Mouse (Mus musculus): ENCODE results near the gene Mta3. TPM values are rescaled to one million over a fixed set of nuclear protein-coding genes. Genes with fewer than 3 reads are reported as not detected.
A peak's percentile ranks its signal among the peaks of the same experiment; 100 is the strongest.

Gene Mta3
- total and polyA plus RNA-seq, 2 experiments from 2014 or later, result 35.7 to 38.9 TPM

DNA sequence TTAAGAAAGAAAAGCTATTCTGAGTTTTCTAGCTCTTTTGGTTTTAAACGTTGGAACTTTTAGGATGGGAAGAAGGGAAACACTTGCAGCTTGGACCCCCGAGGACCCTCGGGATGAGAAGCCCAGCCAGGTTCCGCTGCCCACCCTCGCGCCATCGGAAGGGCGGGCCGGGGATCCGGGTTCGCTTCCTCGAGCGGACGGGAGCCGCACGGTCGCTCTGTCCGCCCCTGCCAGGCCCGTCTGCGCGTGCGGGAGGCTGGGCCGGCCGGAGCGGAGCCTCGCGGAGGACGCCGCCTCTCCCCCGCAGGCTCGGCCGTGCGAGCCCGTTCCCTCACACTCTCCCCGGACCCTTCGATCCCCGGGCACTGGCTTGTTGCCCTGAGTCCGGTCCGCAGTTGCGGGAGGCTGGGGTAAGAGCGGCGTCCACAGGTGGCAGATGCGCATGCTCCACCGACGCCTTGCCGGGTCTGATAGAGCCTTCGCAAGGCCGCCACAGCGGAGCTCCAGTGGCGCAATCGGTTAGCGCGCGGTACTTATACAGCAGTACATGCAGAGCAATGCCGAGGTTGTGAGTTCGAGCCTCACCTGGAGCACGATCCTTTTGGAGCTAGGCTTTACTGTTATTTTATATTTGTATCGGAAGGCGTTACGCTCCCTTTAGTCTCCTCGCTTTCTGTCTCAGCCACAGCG lies 155.6 kb downstream of the Mta3 start:
- Histone ChIP-seq H3K4me1 (ENCODE audit: insufficient read depth) (no peaks in the 10 kb centered on the region), H3K9me3 (ENCODE audit: low read length) (no peaks in the 10 kb centered on the region), H3K27ac (ENCODE audit: low read depth, low read length) (peak overlapping the region; percentile 90), H3K9ac (peak overlapping the region; percentile 73), H3K27me3 (ENCODE audit: insufficient read depth, low read length) (no peaks in the 10 kb centered on the region), H3K4me2 (ENCODE audit: low read depth) (peak overlapping the region; percentile 61), H3K36me3 (ENCODE audit: insufficient read depth) (no peaks in the 10 kb centered on the region), H3K4me3 (ENCODE audit: low read depth, low read length) (peak overlapping the region; percentile 65)
- TF ChIP-seq CTCF (IDR thresholded peaks at IDR 0.05; ENCODE audit: low read depth), result peak; percentile 23; the same call in 1 of the 2 replicates
- ATAC-seq, result peak; percentile 94
- under 1% methylated on average over 62 of the region's 62 CpGs for WGBS
- peak; percentile 98 for DNase-seq

DNA sequence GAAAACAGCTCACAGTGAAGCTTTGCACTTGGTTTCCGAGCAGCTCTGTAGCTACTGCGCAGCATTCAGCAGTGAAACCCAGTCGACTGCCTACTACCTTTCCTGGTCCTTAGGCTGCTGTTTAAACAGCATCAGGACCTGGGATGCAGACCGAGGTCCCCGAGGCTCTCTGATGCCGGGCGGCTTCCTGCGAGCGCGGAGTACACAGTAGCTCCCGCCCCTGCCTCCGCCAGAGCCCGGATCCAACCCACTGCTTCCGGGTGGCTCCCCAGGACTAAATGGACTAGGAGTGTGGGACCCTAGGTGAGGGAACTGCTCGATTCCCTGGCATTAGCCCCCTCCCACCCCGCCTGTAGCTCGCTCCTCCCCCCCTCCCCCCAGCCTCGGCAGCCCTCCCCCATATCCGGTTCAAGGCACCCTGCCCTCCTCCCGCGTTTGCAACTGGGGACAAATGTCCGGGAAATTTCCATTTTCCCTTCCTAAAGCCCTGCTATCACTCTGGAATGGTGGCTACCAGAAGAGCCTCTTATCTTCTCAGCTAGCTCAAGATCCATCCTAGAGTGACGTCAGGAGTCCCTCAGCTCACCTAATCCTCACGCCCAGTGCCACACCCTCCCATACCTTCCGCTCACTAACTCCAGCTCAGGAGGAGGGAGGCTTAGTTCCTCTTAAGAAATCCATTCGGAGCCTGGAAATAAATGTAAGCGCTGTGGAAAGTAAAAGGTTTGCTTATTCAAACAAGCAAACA lies 156.3 kb downstream of the Mta3 start:
- Histone ChIP-seq H3K36me3 (ENCODE audit: insufficient read depth) (no peaks in the 10 kb centered on the region), H3K9me3 (ENCODE audit: low read length) (no peaks in the 10 kb centered on the region), H3K4me3 (ENCODE audit: low read depth, low read length) (peak overlapping the region; percentile 65), H3K4me2 (ENCODE audit: low read depth) (peak overlapping the region; percentile 61), H3K27me3 (ENCODE audit: insufficient read depth, low read length) (no peaks in the 10 kb centered on the region), H3K9ac (peak overlapping the region; percentile 73), H3K4me1 (ENCODE audit: insufficient read depth) (no peaks in the 10 kb centered on the region), H3K27ac (ENCODE audit: low read depth, low read length) (peak overlapping the region; percentile 90)
- ATAC-seq (peak; percentile 73), DNase-seq (peak; percentile 71)
- WGBS, result under 1% methylated on average over 27 of the region's 27 CpGs
- no peak for TF ChIP-seq CTCF (IDR thresholded peaks at IDR 0.05; ENCODE audit: low read depth)

DNA sequence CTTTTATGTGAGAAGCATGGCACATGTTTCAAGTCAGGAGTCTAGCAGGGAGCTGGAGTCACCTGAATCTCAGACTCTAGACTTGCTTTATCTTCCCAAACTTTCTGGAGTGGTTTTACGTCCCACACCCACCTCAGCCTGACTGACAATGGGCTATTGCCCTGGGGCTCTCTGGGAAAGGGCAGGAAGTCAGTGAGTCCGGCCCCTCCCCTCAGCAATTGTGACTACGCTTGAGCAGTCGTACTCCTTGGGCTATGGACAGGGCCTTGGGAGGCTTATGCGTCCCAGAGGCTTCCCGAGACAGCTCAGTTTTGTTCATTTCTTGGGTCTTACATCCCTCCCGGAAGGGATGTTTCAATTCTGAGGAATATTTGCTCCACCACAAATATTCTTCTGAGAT lies 159.4 kb downstream of the Mta3 start:
- H3K27me3 ChIP-seq (ENCODE audit: insufficient read depth, low read length), result no peaks in the 10 kb centered on the region
- TF ChIP-seq CTCF (IDR thresholded peaks at IDR 0.05; ENCODE audit: low read depth), result no peak
- H3K4me1 ChIP-seq (ENCODE audit: insufficient read depth), result no peaks in the 10 kb centered on the region
- DNase-seq (no peak), ATAC-seq (no peak)
- no peak overlapping the region for H3K4me3 ChIP-seq (ENCODE audit: low read depth, low read length)
- no peak overlapping the region for H3K4me2 ChIP-seq (ENCODE audit: low read depth)
- no peaks in the 10 kb centered on the region for H3K36me3 ChIP-seq (ENCODE audit: insufficient read depth)
- 77% methylated on average over 7 of the region's 7 CpGs for WGBS
- H3K27ac ChIP-seq (ENCODE audit: low read depth, low read length), result no peak overlapping the region
- H3K9ac ChIP-seq, result no peak overlapping the region
- no peaks in the 10 kb centered on the region for H3K9me3 ChIP-seq (ENCODE audit: low read length)

DNA sequence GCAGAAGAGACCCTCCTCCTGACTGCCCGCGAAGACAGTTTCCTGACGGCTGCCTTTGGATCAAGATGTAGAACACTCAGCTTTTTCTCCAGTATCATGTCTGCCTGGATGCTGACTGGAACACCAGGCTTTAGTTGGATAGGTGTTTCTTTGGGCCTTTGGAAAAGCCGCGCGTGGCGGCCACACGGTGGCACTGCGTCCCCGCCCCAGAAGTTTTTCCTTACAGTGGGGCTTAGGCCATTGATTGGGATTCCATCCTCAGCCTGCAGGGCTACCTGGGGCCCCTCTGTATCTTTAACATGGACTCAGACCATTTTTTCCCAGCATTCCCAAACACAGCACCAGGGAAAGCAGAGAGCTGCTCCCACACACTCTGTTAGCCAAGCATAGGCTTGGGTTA lies 160.6 kb downstream of the Mta3 start:
- no peak for ATAC-seq
- Histone ChIP-seq H3K4me2 (ENCODE audit: low read depth) (no peak overlapping the region), H3K27ac (ENCODE audit: low read depth, low read length) (no peak overlapping the region), H3K27me3 (ENCODE audit: insufficient read depth, low read length) (no peaks in the 10 kb centered on the region), H3K9ac (no peak overlapping the region), H3K4me1 (ENCODE audit: insufficient read depth) (no peaks in the 10 kb centered on the region), H3K4me3 (ENCODE audit: low read depth, low read length) (no peak overlapping the region), H3K36me3 (ENCODE audit: insufficient read depth) (no peaks in the 10 kb centered on the region), H3K9me3 (ENCODE audit: low read length) (no peaks in the 10 kb centered on the region)
- DNase-seq, result peak; percentile 79
- peak; percentile 80 for TF ChIP-seq CTCF (IDR thresholded peaks at IDR 0.05; ENCODE audit: low read depth)
- WGBS, result 12% methylated on average over 10 of the region's 10 CpGs

DNA sequence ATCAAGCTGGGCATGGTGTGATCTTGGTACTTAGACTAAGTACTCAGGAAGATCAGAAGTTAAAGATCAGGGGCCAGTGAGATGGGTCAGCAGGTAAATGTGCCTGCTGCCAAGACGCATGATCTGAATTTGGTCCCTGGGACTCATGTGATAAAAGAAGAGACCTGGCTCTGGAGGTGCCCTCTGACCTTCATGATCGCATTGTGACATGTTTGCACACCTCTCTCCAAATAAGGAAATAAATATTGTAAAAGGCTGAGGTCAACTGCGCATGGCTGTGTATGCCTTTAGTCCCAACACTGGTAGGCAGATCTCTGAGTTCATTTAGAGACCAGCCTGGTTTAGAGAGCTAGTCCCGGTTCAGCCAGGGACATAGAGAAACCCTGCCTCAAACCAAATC lies 164.4 kb downstream of the Mta3 start:
- DNase-seq (no peak), ATAC-seq (no peak)
- no peak overlapping the region for H3K4me2 ChIP-seq (ENCODE audit: low read depth)
- no peak overlapping the region for H3K9ac ChIP-seq
- no peaks in the 10 kb centered on the region for H3K36me3 ChIP-seq (ENCODE audit: insufficient read depth)
- H3K9me3 ChIP-seq (ENCODE audit: low read length), result no peaks in the 10 kb centered on the region
- H3K27ac ChIP-seq (ENCODE audit: low read depth, low read length), result no peak overlapping the region
- no peak overlapping the region for H3K4me3 ChIP-seq (ENCODE audit: low read depth, low read length)
- H3K27me3 ChIP-seq (ENCODE audit: insufficient read depth, low read length), result no peaks in the 10 kb centered on the region
- 93% methylated on average over 4 of the region's 4 CpGs for WGBS
- H3K4me1 ChIP-seq (ENCODE audit: insufficient read depth), result no peaks in the 10 kb centered on the region
- no peak for TF ChIP-seq CTCF (IDR thresholded peaks at IDR 0.05; ENCODE audit: low read depth)

Other genes starting within 250 kb of the Mta3 start
- 343 and 363 TPM in 2 replicates for gene Cox7a2l, start 188.8 kb upstream of the Mta3 start, total RNA-seq (2014; rRNA removed)
- 210 and 242 TPM in 2 replicates for gene Cox7a2l, start 188.8 kb upstream of the Mta3 start, polyA plus RNA-seq (2015; fragmentation: Nextera tagmentation; extraction: Ambion mirVana)
- 2.5 and 3.1 TPM in 2 replicates for gene Kcng3, start 74.3 kb upstream of the Mta3 start, total RNA-seq (2014; rRNA removed)
- gene Kcng3, start 74.3 kb upstream of the Mta3 start, polyA plus RNA-seq (2015; fragmentation: Nextera tagmentation; extraction: Ambion mirVana), result 0.05 TPM in 1 of 2 replicates, not detected in the other
- not detected in 2 replicates for gene Haao, start 141.8 kb downstream of the Mta3 start, total RNA-seq (2014; rRNA removed)
- gene Haao, start 141.8 kb downstream of the Mta3 start, polyA plus RNA-seq (2015; fragmentation: Nextera tagmentation; extraction: Ambion mirVana), result not detected in 2 replicates